Mouse (Mus musculus): ENCODE measurements at regions not wholly inside any gene's neighbourhood (a gene's known extent, or its start where the extent isn't known, plus 50 kb on each side); places are given as distances from the start of the nearest gene placed in this dataset.

DNA sequence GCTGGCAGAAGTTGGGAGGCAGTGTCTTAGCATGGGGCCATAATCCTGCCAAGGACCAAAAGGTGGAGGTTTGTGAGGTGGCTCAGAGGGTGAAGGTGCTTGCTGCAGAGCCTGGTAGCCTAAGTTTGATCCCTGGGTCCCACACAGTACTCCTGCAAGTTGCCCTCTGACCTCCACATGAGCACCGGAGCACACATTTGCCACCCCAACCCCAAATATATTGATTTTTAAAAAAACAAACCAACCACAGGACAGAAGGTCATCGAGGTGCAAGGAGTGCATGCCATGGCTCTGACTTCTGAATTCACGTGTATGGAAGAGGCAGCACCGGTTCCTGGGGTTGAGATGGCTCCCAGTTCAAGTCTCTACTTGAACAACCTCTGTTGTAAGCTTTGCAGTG lies 186.2 kb downstream of the Rplp1 start:
- TF ChIP-seq CTCF (IDR thresholded peaks at IDR 0.05; ENCODE audit: low read depth, low read length) (no peak), EP300 (IDR thresholded peaks at IDR 0.05; ENCODE audit: insufficient read depth, low read depth, low read length) (no peak), POLR2A (IDR thresholded peaks at IDR 0.05; ENCODE audit: insufficient read depth, low read length) (no peak)
